Mouse (Mus musculus) MEL (cell line): ENCODE measurements around the gene Vmp1.

ENCODE experiments used
- HCFC1 ChIP-seq: IDR thresholded peaks from 2 replicates; pipeline ENCODE4 v1.6.1; 2012; ENCODE audit warnings: low read depth, mild to moderate bottlenecking, inconsistent platforms, low read length, improper control_type of control experiment, moderate library complexity
- MYC ChIP-seq: IDR thresholded peaks from 2 replicates; pipeline ENCODE4 v1.6.1; 2011; ENCODE audit warnings: low read depth, mild to moderate bottlenecking, low read length, improper control_type of control experiment, moderate library complexity
- UBTF ChIP-seq: IDR thresholded peaks from 2 replicates; pipeline ENCODE4 v1.6.1; 2012; ENCODE audit warnings: low read depth, mild to moderate bottlenecking, inconsistent platforms, low read length, improper control_type of control experiment, moderate library complexity, borderline replicate concordance; ENCODE audit not compliant: insufficient read depth
- ZC3H11A ChIP-seq: IDR thresholded peaks from 2 replicates; pipeline ENCODE4 v1.6.1; 2012; ENCODE audit warnings: low read depth, mild to moderate bottlenecking, inconsistent platforms, low read length, improper control_type of control experiment

DNA sequence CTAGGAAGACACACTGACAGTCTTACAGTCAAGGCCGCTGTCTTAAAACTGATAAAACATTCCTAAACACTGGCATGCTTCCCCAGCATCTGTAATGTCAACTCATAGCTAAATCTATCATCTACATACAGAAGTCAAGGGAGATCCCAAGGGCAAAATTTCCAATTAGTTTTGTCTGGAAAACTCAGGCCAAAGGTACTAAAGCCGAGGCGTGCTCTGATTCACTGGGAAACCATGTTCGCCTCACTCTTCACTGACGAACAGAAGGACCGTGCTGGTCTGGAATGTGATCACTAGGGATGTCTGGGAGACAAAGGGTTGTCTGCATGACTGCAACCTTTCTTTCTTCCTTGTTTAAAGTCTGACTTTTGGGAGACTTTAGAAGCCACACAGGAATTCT is 33.0 kb downstream of the Vmp1 start:
- no peak for TF ChIP-seq UBTF
- no peak for TF ChIP-seq MYC
- no peak for TF ChIP-seq ZC3H11A
- TF ChIP-seq HCFC1, result no peak
